In the genomic region with DNA sequence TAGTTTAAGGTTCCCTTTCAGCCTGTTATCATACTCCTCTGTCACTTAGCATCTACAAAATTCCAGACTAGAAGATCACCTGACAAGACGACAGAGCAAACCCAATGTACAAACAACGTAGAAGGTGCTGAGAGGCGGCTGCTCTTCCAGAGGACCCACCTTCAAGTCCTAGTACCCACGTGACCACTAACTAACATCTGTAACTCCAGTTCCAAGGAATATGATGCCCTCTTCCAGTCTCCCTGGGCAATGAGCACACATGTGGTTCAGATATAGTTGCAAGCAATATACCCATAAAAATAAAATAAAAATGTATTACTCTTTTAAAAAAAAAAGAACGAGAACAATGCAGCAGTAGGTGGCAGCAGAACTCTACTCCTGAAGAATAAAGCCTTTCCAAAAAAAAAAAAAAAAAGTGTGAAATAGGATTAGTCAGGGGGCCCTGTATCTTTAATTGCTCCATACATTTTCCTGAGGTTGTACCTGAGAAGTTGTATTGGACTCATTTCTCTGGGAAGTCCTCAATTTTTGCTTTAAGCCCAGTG, we compare ENCODE assay signal across 10 mouse cellular contexts. TPM values are rescaled to one million over a fixed set of nuclear protein-coding genes. Genes with fewer than 3 reads are reported as not detected.
A peak's percentile ranks its signal among the peaks of the same experiment; 100 is the strongest.
DNase-seq lines count a peak whose midpoint lies in the region; ATAC-seq and TF ChIP-seq lines count a peak whose summit lies in the region.
"Had no signal": no experiment of that assay in that cellular context is flagged by ENCODE, and none has a peak within 500 bp of the region (broad histone marks: within the 10 kb centered on the region; RNA-seq: fewer than 3 reads in every experiment).

No protein-coding gene starts in this region.

- no peak for DNase-seq in heart, adult 2 months
- DNase-seq in heart, embryonic 10.5 days (ENCODE audit: low spot score), result no peak
- DNase-seq in limb, embryonic 11.5 days (ENCODE audit: low spot score), result no peak
- no peak for DNase-seq in limb, embryonic 10.5 days (ENCODE audit: low spot score)
- peak; percentile 9 for DNase-seq in CH12.LX (ENCODE audit: extremely low read depth)
- DNase-seq in yolk sac, embryonic 10.5 days (ENCODE audit: low spot score), result no peak
- no peak for DNase-seq in ovary, postnatal 36 days (ENCODE audit: low spot score)
- DNase-seq: gastrocnemius, postnatal 14 days had no signal

- H3K4me1 ChIP-seq in heart, adult 2 months (ENCODE audit: control insufficient read depth, insufficient read depth, low read length), result peaks cover 1% of the 10 kb centered on the region; the same call in 1 of the 2 replicates
- H3K4me1 ChIP-seq in heart, embryonic 10.5 days, result peaks cover 8% of the 10 kb centered on the region
- no peaks in the 10 kb centered on the region; the same call in 1 of the 2 replicates for H3K4me1 ChIP-seq in limb, embryonic 11.5 days (ENCODE audit: control insufficient read depth, insufficient read depth, low read length)
- H3K4me1 ChIP-seq in limb, embryonic 10.5 days, result peaks cover 7% of the 10 kb centered on the region; the same call in 1 of the 2 replicates
- no peaks in the 10 kb centered on the region; a peak in 1 of 4 replicates for H3K4me1 ChIP-seq in CH12.LX (ENCODE audit: control insufficient read depth in 1 of 2, insufficient read depth in 2 of 2)

- ATAC-seq in limb, embryonic 11.5 days (ENCODE audit: insufficient number of reproducible peaks, low FRiP score, low TSS enrichment, low read depth), result peak; percentile 55; the same call in 1 of the 2 replicates
- ATAC-seq in granulocyte monocyte progenitor cell, adult 5-6 weeks (replicated peaks; ENCODE audit: poor library complexity, severe bottlenecking), result 0 out of 2 replicates have a peak, but pooled peaks have one; percentile 20

- dilution Hi-C loops in CH12.LX (cut with MboI; ENCODE audit: extremely low pct_ligation_motif_present, extremely low pct_unique_long_range_greater_than_20kb, low sequenced_read_pairs), result no loop called here

- H3K9me3 ChIP-seq in heart, embryonic 10.5 days, result no peaks in the 10 kb centered on the region
- no peaks in the 10 kb centered on the region for H3K9me3 ChIP-seq in limb, embryonic 11.5 days (ENCODE audit: control insufficient read depth, low read length)
- H3K9me3 ChIP-seq in limb, embryonic 10.5 days (replicated peaks), result no peaks in the 10 kb centered on the region
- no peaks in the 10 kb centered on the region for H3K9me3 ChIP-seq in CH12.LX (replicated peaks; ENCODE audit: low read length)

- WGBS in heart, adult 2 months, result 39% methylated on average over 5 of the region's 5 CpGs
- 45% methylated on average over 5 of the region's 5 CpGs for WGBS in heart, embryonic 10.5 days
- 60% methylated on average over 5 of the region's 5 CpGs for WGBS in limb, embryonic 11.5 days
- 58% methylated on average over 5 of the region's 5 CpGs for WGBS in limb, embryonic 10.5 days

- intact Hi-C loops in heart, adult 2 months (cut with DNase I), result loop anchor here (2.0 to 10.0 kb wide), 2 partner anchors 165 to 749 kb away; partner anchors contain the start of gene Fjx1

- no peak for TF ChIP-seq POLR2A in heart, adult 2 months (IDR thresholded peaks at IDR 0.05; ENCODE audit: insufficient read depth, low read depth, low read length)
- TF ChIP-seq POLR2A in CH12.LX (IDR thresholded peaks at IDR 0.05; ENCODE audit: low read depth, low read length), result no peak

- TF ChIP-seq EP300 in heart, adult 2 months (IDR thresholded peaks at IDR 0.05; ENCODE audit: insufficient read depth, low read depth, low read length), result no peak
- TF ChIP-seq EP300 in CH12.LX (IDR thresholded peaks at IDR 0.05; ENCODE audit: low read length), result no peak

- H3K9ac ChIP-seq in heart, adult 2 months (ENCODE audit: low read depth, low read length), result no peak overlapping the region
- no peak overlapping the region for H3K9ac ChIP-seq in limb, embryonic 11.5 days (ENCODE audit: low read length)
- no peak overlapping the region for H3K9ac ChIP-seq in CH12.LX (ENCODE audit: insufficient read depth, low read depth)

- in situ Hi-C loops in CH12.LX (cut with MboI; ENCODE audit: low pct_ligation_motif_present, low pct_unique_long_range_greater_than_20kb, low sequenced_read_pairs), result no loop called here

- no peak overlapping the region for H3K4me2 ChIP-seq in limb, embryonic 11.5 days (ENCODE audit: low read depth, severe bottlenecking)
- no peak overlapping the region for H3K4me2 ChIP-seq in CH12.LX (ENCODE audit: insufficient read depth, low read depth, poor library complexity, severe bottlenecking)

- H3K79me2 ChIP-seq in heart, adult 2 months (replicated peaks; ENCODE audit: control insufficient read depth, insufficient read depth, low read length), result no peaks in the 10 kb centered on the region
- H3K79me2 ChIP-seq in CH12.LX (replicated peaks; ENCODE audit: control insufficient read depth, extremely low read depth, insufficient read depth, poor library complexity, severe bottlenecking), result no peaks in the 10 kb centered on the region

- H3K27me3 ChIP-seq in heart, adult 2 months (ENCODE audit: control insufficient read depth, insufficient read depth, low read length), result no peaks in the 10 kb centered on the region
- H3K27me3 ChIP-seq in heart, embryonic 10.5 days (ENCODE audit: insufficient read depth, poor library complexity, severe bottlenecking), result no peaks in the 10 kb centered on the region
- H3K27me3 ChIP-seq in limb, embryonic 11.5 days (ENCODE audit: control insufficient read depth, insufficient read depth, low read length), result no peaks in the 10 kb centered on the region
- H3K27me3 ChIP-seq in limb, embryonic 10.5 days (ENCODE audit: low read depth, poor library complexity, severe bottlenecking), result no peaks in the 10 kb centered on the region
- peaks cover 4% of the 10 kb centered on the region for H3K27me3 ChIP-seq in CH12.LX (replicated peaks)

- no peaks in the 10 kb centered on the region for H3K36me3 ChIP-seq in heart, adult 2 months (ENCODE audit: control insufficient read depth, insufficient read depth, low read length)
- H3K36me3 ChIP-seq in heart, embryonic 10.5 days, result 0 out of 2 replicates have a peak, but pooled peaks cover under 1% of the 10 kb centered on the region
- no peaks in the 10 kb centered on the region for H3K36me3 ChIP-seq in limb, embryonic 11.5 days (ENCODE audit: control insufficient read depth, insufficient read depth, low read length)
- H3K36me3 ChIP-seq in limb, embryonic 10.5 days, result peaks cover 1% of the 10 kb centered on the region; the same call in 1 of the 2 replicates
- peaks cover 0 to 2% of the 10 kb centered on the region in 2 experiments for H3K36me3 ChIP-seq in CH12.LX (replicated peaks in 1 of 2; ENCODE audit: control insufficient read depth in 1 of 2, insufficient read depth in 1 of 2, low read length in 1 of 2)

- peak; percentile 79 for TF ChIP-seq RAD21 in CH12.LX (IDR thresholded peaks at IDR 0.05; ENCODE audit: low read depth, low read length)

- H3K27ac ChIP-seq in heart, adult 2 months, result no peak overlapping the region
- H3K27ac ChIP-seq in heart, embryonic 10.5 days, result no peak overlapping the region
- no peak overlapping the region for H3K27ac ChIP-seq in limb, embryonic 11.5 days (replicated peaks; ENCODE audit: low read depth, low read length)
- no peak overlapping the region for H3K27ac ChIP-seq in limb, embryonic 10.5 days
- no peak overlapping the region for H3K27ac ChIP-seq in CH12.LX (ENCODE audit: insufficient read depth, low read depth)

- no peak overlapping the region for H3K4me3 ChIP-seq in heart, adult 2 months
- H3K4me3 ChIP-seq in heart, embryonic 10.5 days, result no peak overlapping the region
- no peak overlapping the region for H3K4me3 ChIP-seq in limb, embryonic 11.5 days (ENCODE audit: low read depth, low read length)
- H3K4me3 ChIP-seq in limb, embryonic 10.5 days, result no peak overlapping the region
- H3K4me3 ChIP-seq in CH12.LX (replicated peaks in 1 of 3; ENCODE audit: low read depth in 2 of 3, low read length in 2 of 3, poor library complexity in 1 of 3), result no peak overlapping the region

- peak; percentile 74 for TF ChIP-seq CTCF in heart, adult 2 months (IDR thresholded peaks at IDR 0.05)
- peak in 1 of 2 experiments; percentile 72; a peak in 2 of 4 replicates for TF ChIP-seq CTCF in CH12.LX (conservative IDR thresholded peaks at IDR 0.05 in 1 of 2, IDR thresholded peaks at IDR 0.05 in 1 of 2; ENCODE audit: low read depth in 2 of 2, low read length in 2 of 2)

RNA-seq across cellular contexts. Expression of gene Traf6, which starts 27.8 kb away (rescaled TPM):
- total RNA-seq in heart, adult 2 months (2021), result 10 to 100 TPM in 1 of 2 experiments, 1 to 10 TPM in 1; 8.3 to 10.8 TPM
- 4.9 and 9.0 TPM in 2 replicates for polyA plus RNA-seq in heart, adult 2 months (2012; rRNA removed)
- 8.9 and 9.0 TPM in 2 replicates for polyA plus RNA-seq in heart, embryonic 10.5 days (2016; fragmentation: Nextera tagmentation; extraction: Ambion mirVana)
- 18.5 and 20.9 TPM in 2 replicates for polyA plus RNA-seq in limb, embryonic 11.5 days (2014; fragmentation: Nextera tagmentation; extraction: Ambion mirVana)
- polyA plus RNA-seq in limb, embryonic 10.5 days (2016; fragmentation: Nextera tagmentation; extraction: Ambion mirVana), result 14.6 and 16.1 TPM in 2 replicates
- 9.8 and 10.5 TPM in 2 replicates for total RNA-seq in CH12.LX (2012; rRNA removed)
- 14.0 and 14.6 TPM in 2 replicates for total RNA-seq in CH12.LX (2014; rRNA removed)
- polyA plus RNA-seq in CH12.LX (2012; ENCODE audit: insufficient read length, low read depth), result 13.5 and 16.8 TPM in 2 replicates
- total RNA-seq in granulocyte monocyte progenitor cell, adult 5-6 weeks (2014; fragmentation: Nextera tagmentation), result 21.6 and 21.9 TPM in 2 replicates
- 15.3 and 22.9 TPM in 2 replicates for total RNA-seq in granulocyte monocyte progenitor cell, adult 5-6 weeks (2017)

RNA-seq across cellular contexts. Expression of gene B230118H07Rik, which starts 56.7 kb away (rescaled TPM):
- 10 to 100 TPM; 90.4 to 99.4 TPM for total RNA-seq in heart, adult 2 months (2021)
- polyA plus RNA-seq in heart, adult 2 months (2012; rRNA removed), result 12.9 and 33.0 TPM in 2 replicates
- polyA plus RNA-seq in heart, embryonic 10.5 days (2016; fragmentation: Nextera tagmentation; extraction: Ambion mirVana), result 50.9 and 54.3 TPM in 2 replicates
- 60.6 and 61.7 TPM in 2 replicates for polyA plus RNA-seq in limb, embryonic 11.5 days (2014; fragmentation: Nextera tagmentation; extraction: Ambion mirVana)
- polyA plus RNA-seq in limb, embryonic 10.5 days (2016; fragmentation: Nextera tagmentation; extraction: Ambion mirVana), result 46.8 and 54.4 TPM in 2 replicates
- total RNA-seq in CH12.LX (2012; rRNA removed) (9.1 and 9.7 TPM in 2 replicates), CH12.LX (2014; rRNA removed) (12.6 and 17.5 TPM in 2 replicates)
- 5.0 and 6.9 TPM in 2 replicates for polyA plus RNA-seq in CH12.LX (2012; ENCODE audit: insufficient read length, low read depth)
- total RNA-seq in granulocyte monocyte progenitor cell, adult 5-6 weeks (2014; fragmentation: Nextera tagmentation), result 65.6 and 110 TPM in 2 replicates
- total RNA-seq in granulocyte monocyte progenitor cell, adult 5-6 weeks (2017), result 125 and 126 TPM in 2 replicates

RNA-seq across cellular contexts. Expression of gene Rag1, which starts 56.7 kb away (rescaled TPM):
- under 1 TPM in 1 of 2 experiments, not detected in 1; 0.05 TPM for total RNA-seq in heart, adult 2 months (2021)
- 0.02 and 0.03 TPM in 2 replicates for polyA plus RNA-seq in heart, adult 2 months (2012; rRNA removed)
- not detected in 2 replicates for polyA plus RNA-seq in heart, embryonic 10.5 days (2016; fragmentation: Nextera tagmentation; extraction: Ambion mirVana)
- 0.56 and 0.87 TPM in 2 replicates for polyA plus RNA-seq in limb, embryonic 11.5 days (2014; fragmentation: Nextera tagmentation; extraction: Ambion mirVana)
- polyA plus RNA-seq in limb, embryonic 10.5 days (2016; fragmentation: Nextera tagmentation; extraction: Ambion mirVana), result 0.08 and 0.58 TPM in 2 replicates
- not detected in 2 replicates for total RNA-seq in CH12.LX (2012; rRNA removed)
- total RNA-seq in CH12.LX (2014; rRNA removed), result not detected in 2 replicates
- not detected in 2 replicates for polyA plus RNA-seq in CH12.LX (2012; ENCODE audit: insufficient read length, low read depth)
- not detected in 2 replicates for total RNA-seq in granulocyte monocyte progenitor cell, adult 5-6 weeks (2014; fragmentation: Nextera tagmentation)
- not detected in 2 replicates for total RNA-seq in granulocyte monocyte progenitor cell, adult 5-6 weeks (2017)
- polyA plus RNA-seq: intestine, embryonic 14.5 days had no signal
